Mouse (Mus musculus) cerebellum, adult 2 months (tissue): ENCODE measurements around the gene Gm5426. TPM values are rescaled to one million over a fixed set of nuclear protein-coding genes. Genes with fewer than 3 reads are reported as not detected.

Experiments used
- DNase-seq, 2 experiments: peaks; one replicate each; pipeline ENCODE4 v3.0.0; 2021
- H3K27ac ChIP-seq: fragments of 200-500 bp; 2 replicates; pipeline ENCODE4 v1.5.1; 2012; ENCODE audit warnings: low read length, control low read depth, inconsistent platforms; ENCODE audit not compliant: insufficient read depth
- H3K27me3 ChIP-seq: fragments of 200-500 bp; 2 replicates; pipeline ENCODE4 v1.6.1; 2012; ENCODE audit warnings: inconsistent platforms, mild to moderate bottlenecking, low read length, moderate library complexity; ENCODE audit not compliant: control insufficient read depth, insufficient read depth
- H3K4me1 ChIP-seq: fragments of 200-500 bp; 2 replicates; pipeline ENCODE4 v1.6.1; 2011; ENCODE audit warnings: low read length; ENCODE audit not compliant: control insufficient read depth, insufficient read depth
- H3K4me3 ChIP-seq: fragments of 200-500 bp; replicated peaks from 2 replicates; pipeline ENCODE3; 2011; ENCODE audit warnings: mild to moderate bottlenecking, low read depth, low read length, control low read depth; ENCODE audit not compliant: insufficient read depth
- CTCF ChIP-seq: fragments of 200-500 bp; IDR thresholded peaks from 2 replicates; pipeline ENCODE4 v1.5.1; 2011; ENCODE audit warnings: low read depth, mild to moderate bottlenecking, control low read depth, low read length, moderate library complexity, borderline replicate concordance; ENCODE audit not compliant: insufficient read depth
- POLR2A ChIP-seq: fragments of 200-500 bp; IDR thresholded peaks from 2 replicates; pipeline ENCODE4 v1.6.1; 2011; ENCODE audit warnings: low read length, control low read depth, borderline replicate concordance; ENCODE audit not compliant: insufficient read depth
- WGBS: fragments of 180-500 bp; shearing (Covaris S2); methylation state at CpG from one replicate; pipeline ENCODE4 v1.1.7; 2018; 5-methylcytosine and 5-hydroxymethylcytosine counted together
- polyA plus RNA-seq: library from polyadenylated mRNA; depleted of rRNA; stranded (reverse); fragments of >200 nt; gene quantifications from 2 replicates; pipeline ENCODE4 v1.2.3, GENCODE M21; 2012

Gm5426 gene
- polyA plus RNA-seq, 1 experiment: not detected

DNA sequence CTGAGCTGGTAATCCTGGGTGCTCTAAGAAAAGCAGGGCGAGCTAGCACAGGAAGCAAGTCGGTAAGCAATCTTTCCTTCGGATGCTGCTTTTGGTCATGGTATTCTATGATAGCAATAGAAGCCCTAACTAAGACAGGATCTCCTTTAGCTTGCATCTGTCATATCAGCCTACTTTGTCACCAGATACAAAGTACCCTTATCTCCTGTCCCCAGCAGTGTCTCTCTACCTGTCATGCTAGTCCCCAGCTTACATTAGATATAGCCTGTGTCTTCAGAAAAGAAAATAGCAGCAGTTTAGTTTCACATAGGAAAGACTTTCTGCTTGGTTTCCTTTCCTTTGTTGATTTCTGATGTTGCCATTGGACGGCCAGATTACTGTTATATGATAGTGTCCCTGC is 31.8 kb upstream of the Gm5426 start:
- Histone ChIP-seq H3K4me3 (no peak overlapping the region), H3K27me3 (no peaks in the 10 kb centered on the region), H3K4me1 (no peaks in the 10 kb centered on the region), H3K27ac (no peak overlapping the region)
- DNase-seq: no peak
- no peak for TF ChIP-seq CTCF
- TF ChIP-seq POLR2A: no peak
- WGBS: 89% methylated on average over 4 of the region's 4 CpGs

GRCm38 (mm10) chr10:96105124-96105523 is 31.3 kb upstream of the Gm5426 start:
- no peak for DNase-seq
- TF ChIP-seq POLR2A: no peak
- peak; percentile 33; the same call in 1 of the 2 replicates for TF ChIP-seq CTCF
- 82% methylated on average over 2 of the region's 2 CpGs for WGBS
- H3K27ac ChIP-seq: no peak overlapping the region
- H3K4me3 ChIP-seq: no peak overlapping the region
- H3K4me1 ChIP-seq: no peaks in the 10 kb centered on the region
- no peaks in the 10 kb centered on the region for H3K27me3 ChIP-seq

- WGBS: 79% methylated on average over 4 of the region's 4 CpGs
- TF ChIP-seq CTCF: no peak
- TF ChIP-seq POLR2A: no peak
- Histone ChIP-seq H3K27me3 (no peaks in the 10 kb centered on the region), H3K27ac (no peak overlapping the region), H3K4me1 (no peaks in the 10 kb centered on the region), H3K4me3 (no peak overlapping the region)
- no peak for DNase-seq
Measured at GRCm38 (mm10) chr10:96106972-96107720, 29.3 kb upstream of the Gm5426 start.

- Histone ChIP-seq H3K27ac (no peak overlapping the region), H3K4me1 (no peaks in the 10 kb centered on the region), H3K4me3 (no peak overlapping the region), H3K27me3 (no peaks in the 10 kb centered on the region)
- WGBS: 58% methylated on average over 1 of the region's 1 CpGs
- TF ChIP-seq POLR2A (no peak), CTCF (no peak)
- no peak for DNase-seq
Measured at GRCm38 (mm10) chr10:96107825-96108224, 28.6 kb upstream of the Gm5426 start.

- H3K27me3 ChIP-seq: no peaks in the 10 kb centered on the region; the same call in 1 of the 2 replicates
- no peaks in the 10 kb centered on the region for H3K4me1 ChIP-seq
- no peak overlapping the region for H3K27ac ChIP-seq
- no peak for DNase-seq
- TF ChIP-seq CTCF (no peak), POLR2A (no peak)
- 97% methylated on average over 3 of the region's 3 CpGs for WGBS
- H3K4me3 ChIP-seq: no peak overlapping the region
Measured at GRCm38 (mm10) chr10:96115325-96115724, 21.1 kb upstream of the Gm5426 start.

DNA sequence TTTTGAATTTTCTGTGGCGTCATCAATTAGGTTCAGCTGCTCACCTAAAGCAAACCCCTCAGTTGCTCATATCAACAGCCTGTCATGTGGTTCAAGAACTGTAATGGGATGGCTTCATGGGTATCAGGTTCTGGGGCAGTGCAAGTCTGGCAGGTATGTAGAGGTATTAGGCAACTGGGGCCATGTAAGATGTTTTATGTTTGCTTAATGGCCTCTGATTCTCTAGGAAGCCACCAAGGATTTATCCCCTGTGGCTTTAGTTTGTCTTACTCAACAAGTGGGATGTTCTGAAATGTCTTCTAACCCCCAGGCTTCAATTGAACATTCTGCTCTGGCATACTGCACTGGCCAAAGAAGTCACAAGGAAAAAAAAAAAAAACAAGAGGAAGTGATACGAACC is 15.6 kb upstream of the Gm5426 start:
- Histone ChIP-seq H3K4me3 (no peak overlapping the region), H3K27ac (no peak overlapping the region), H3K27me3 (no peaks in the 10 kb centered on the region; the same call in 1 of the 2 replicates), H3K4me1 (peaks cover 4% of the 10 kb centered on the region; the same call in 1 of the 2 replicates)
- TF ChIP-seq CTCF: no peak
- TF ChIP-seq POLR2A: no peak
- DNase-seq: no peak
- WGBS: 93% methylated on average over 2 of the region's 2 CpGs

GRCm38 (mm10) chr10:96121249-96122010 is 15.0 kb upstream of the Gm5426 start:
- Histone ChIP-seq H3K27ac (no peak overlapping the region), H3K4me3 (no peak overlapping the region), H3K4me1 (peaks cover 4% of the 10 kb centered on the region; the same call in 1 of the 2 replicates), H3K27me3 (no peaks in the 10 kb centered on the region; the same call in 1 of the 2 replicates)
- TF ChIP-seq POLR2A (no peak), CTCF (no peak)
- WGBS: 20% methylated on average over 4 of the region's 4 CpGs
- peak in 1 of 2 experiments; percentile 27 for DNase-seq

GRCm38 (mm10) chr10:96123885-96124284 is 12.5 kb upstream of the Gm5426 start:
- Histone ChIP-seq H3K4me1 (peaks cover 4% of the 10 kb centered on the region; the same call in 1 of the 2 replicates), H3K27ac (no peak overlapping the region), H3K27me3 (no peaks in the 10 kb centered on the region; the same call in 1 of the 2 replicates), H3K4me3 (no peak overlapping the region)
- TF ChIP-seq POLR2A (no peak), CTCF (no peak)
- no peak for DNase-seq
- WGBS: 92% methylated on average over 5 of the region's 5 CpGs
